Mouse (Mus musculus) spleen, postnatal 36 days (tissue): ENCODE measurements around the gene Ascc2.
A peak's percentile ranks its signal among the peaks of the same experiment; 100 is the strongest.
"Not testable (repeated sequence)": the region's sequence is repeated elsewhere in the genome, so short reads cannot be mapped to it uniquely, and the experiment has no call there.

Experiments
- DNase-seq, 2 experiments: peaks; one replicate each; pipeline ENCODE4 v3.0.0; 2022; ENCODE audit warnings: low spot score in 2 of 2, mixed read lengths in 1 of 2

Ascc2 gene

DNA sequence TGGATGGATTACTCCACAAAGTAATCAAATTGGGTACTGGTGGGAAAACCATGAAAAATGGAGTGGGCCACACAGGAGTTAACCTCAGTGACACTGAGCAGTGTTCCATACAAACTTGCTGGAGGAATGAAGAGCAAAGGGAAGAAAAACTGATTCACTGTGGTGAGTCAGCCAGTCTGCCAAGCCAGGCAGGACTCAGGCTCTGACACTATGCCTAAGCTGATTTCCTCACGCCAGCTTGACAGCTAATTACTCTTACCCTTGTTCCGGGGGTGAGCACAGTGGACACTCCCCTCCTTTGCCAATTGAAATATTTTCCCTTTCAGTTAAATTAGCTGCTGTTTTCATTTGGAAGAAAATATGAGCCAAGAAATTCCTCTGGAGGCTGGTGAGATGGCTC is 4.1 kb upstream of the Ascc2 start:
- DNase-seq = no peak

DNA sequence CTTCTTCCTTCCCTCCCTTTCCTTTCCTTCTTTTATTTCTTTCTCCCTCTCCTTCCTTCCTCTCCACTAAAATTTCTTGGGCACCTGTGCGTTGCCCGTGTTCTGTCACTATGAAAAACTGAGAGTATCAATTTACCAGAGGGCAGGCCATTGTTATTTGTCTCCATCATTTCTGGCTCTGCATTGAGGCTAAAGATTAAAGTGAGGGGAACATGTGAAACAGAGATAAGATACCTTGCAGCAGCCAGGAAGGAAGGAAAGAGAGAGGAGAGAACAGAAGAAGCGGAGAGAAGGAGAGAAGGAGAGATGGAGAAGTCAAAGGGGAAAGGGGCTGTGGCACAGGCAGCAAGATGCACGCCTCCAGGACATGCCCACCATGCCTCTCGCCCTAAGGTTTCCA is 3.2 kb upstream of the Ascc2 start:
- no peak for DNase-seq

DNA sequence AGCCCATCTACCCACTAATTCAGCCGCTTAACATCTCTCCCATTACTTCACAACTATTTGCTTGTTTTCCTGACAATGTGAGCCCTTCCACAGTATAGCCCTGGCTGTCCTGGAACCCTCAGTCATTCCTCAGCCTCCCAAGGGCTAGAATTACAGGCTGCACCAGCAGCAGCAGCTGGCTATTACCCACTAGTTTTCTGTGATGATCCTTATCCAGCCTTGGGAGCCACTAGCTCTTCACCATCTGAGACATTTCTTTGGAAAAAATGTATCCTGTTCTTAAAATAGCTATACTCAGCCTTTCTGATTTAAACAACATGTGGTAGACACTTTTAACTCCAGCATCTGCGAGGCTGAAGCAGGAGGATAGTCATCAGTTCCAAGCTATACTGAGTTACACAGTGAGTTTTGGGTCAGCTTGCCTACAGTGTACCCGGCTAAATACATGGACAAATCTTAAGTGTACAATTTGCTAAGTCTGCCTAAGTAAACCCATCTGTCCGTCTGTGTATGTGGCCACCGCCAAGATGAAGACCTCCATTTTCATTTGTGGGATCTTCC is 685 bp upstream of the Ascc2 start:
- DNase-seq = no peak

DNA sequence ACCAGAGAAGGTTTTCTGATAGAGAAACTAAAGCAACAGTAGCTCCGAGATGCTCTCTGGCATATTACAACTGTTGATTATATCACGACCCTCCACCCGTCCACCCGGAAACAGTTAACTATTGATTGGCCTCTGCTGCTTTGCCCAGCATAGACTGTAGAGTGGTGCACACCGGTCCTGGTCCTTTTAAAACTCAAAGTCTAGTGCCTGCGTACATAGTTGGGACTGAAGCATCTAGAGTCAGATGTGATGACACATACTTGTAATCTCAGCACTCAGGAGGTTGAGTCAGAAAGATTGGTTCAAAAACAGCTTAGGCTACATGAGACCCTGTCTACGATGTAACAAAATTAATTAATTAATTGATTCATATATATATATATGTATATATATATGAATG is 714 bp downstream of the Ascc2 start:
- DNase-seq = no peak

DNA sequence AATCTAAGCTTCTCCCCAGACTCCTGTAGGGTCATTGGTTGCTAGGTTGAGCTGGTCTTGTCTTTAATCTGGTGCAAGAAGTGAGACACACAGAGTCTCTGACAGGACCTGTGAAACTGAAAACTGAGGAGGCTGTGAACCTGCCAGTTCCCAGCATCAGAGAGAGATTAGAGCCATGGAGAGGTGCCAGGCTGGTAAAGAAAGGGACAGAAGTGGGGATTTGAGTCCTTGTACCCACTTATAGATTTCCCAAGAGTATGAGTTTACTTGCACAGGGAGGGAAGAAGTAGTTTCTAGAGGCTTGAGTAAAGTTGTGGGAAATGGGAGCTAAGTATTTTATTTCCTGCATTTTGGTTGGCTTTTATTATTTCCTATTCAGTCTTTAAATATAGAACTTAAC is 3.6 kb downstream of the Ascc2 start:
- no peak for DNase-seq

DNA sequence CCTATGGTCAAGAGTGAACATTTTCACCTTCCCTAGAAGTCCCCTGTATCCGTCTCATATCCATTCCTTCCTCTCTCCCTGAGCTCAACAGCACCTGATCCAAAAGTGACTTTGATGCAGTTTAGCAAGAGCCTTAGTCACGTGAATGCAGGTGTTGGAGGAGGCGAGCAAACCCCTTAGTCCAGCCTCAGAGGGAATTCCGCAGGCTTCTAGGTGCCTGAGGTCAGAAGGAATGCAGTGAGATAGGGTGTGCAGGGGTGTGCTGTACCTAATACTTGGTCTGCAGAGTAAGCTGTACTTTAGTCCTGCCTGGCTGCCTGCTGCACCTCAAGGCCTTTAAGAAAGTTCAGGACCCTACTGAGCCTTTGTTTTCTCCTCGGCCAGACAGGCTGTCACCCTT is 6.2 kb downstream of the Ascc2 start:
- no peak for DNase-seq

DNA sequence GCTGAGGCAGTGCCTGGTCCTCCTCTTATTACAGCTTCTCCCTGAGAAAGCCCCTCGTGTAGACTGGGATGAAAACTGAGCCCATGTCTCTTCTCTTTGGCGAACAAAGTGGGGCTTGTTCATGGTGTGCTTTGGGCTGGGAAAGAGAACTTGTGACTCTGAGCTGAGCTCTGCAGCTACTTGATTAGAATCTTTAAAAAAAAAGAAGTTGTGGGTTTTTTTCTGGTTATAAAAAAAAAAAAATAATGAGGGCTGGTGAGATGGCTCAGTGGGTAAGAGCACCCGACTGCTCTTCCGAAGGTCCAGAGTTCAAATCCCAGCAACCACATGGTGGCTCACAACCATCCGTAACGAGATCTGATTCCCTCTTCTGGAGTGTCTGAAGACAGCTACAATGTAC is 7.6 kb downstream of the Ascc2 start:
- DNase-seq = not testable (repeated sequence)

DNA sequence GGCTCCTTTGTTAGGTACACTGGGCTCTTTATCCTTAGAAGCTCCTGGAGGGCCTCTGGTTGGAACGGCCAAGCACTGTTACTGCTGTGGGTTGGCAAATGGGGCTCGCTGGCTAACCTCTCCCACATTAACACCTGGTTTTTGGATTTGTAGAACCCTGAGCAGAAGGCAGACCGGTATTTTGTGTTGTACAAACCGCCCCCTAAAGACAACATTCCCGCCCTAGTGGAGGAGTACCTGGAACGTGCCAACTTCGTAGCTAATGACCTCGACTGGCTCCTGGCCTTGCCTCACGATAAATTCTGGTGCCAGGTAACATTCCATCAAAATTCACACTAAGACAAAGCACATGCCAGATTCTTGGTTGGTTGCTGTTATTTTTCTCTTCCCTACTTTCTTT is 8.9 kb downstream of the Ascc2 start:
- DNase-seq = no peak

DNA sequence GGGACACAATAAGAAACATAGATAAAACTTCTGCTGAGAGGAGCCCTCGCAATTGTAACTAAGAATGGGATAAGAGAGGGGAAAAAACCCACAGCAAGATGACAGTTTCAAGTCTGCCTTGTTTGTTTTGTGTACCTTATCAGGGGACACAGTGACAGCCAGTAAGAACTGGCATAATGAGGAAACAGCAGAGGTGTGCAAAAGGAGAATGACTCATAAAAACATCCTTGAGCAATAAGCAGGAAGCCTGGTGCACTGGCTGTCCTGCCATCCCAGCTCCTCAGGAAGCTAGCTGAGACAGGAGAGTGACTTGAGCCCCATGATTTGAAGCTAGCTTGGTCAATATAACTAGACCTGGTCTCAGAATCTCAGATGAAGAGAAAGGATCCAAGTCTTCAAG is 22.3 kb downstream of the Ascc2 start:
- no peak for DNase-seq

DNA sequence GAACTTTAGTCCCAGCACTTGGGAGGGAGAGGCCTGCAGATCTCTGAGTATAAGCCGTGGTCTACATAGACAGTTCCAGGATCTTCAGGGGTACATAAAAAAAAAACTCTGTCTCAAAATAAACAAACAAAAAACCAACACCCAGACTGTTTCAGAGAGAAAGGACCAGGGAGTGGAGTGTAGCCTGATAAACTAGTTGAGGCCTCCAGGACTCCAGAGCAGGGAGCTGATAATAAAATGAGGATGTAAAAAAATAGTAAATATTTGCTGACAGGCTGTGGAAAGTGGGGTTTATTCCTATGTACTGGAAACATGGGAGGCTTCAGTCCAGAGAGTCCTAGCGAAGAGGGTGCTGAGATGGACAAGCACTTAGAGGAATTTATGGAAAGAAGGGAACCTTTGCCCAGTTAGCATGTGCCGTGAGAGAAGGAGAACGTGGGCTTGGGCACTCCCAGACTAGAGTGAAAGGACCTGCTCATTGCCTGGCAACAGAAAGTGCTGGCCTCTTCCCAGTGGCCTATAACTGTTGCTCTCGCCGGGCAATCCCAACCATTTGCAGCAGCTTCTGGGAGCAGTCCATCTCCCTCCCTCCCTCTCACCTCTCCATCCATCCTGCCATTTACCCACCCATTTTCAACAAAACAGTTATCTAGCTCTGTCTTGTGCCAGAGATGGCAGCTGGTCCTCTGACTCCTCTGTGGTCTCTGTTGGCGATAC is 22.9 kb downstream of the Ascc2 start:
- DNase-seq = no peak

DNA sequence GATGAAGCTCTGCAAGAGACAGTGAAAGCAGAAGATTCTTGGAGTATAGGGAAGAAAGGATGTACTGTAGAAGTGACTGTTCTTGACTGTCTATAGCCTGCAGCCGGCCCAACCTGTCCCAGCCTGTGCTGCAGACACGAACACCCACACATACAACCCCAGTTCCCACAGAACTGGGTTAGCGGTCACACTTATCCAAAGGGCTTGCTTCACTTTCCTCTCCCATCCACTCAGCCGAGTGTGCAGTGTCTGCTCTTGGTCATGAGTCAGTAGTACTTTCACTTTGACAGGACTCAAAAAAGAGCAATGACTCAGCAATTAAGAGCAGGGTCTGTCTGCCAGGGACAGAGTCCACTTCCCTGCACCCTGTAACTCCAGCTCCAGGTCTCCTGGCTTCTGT is 23.8 kb downstream of the Ascc2 start:
- DNase-seq = no peak

DNA sequence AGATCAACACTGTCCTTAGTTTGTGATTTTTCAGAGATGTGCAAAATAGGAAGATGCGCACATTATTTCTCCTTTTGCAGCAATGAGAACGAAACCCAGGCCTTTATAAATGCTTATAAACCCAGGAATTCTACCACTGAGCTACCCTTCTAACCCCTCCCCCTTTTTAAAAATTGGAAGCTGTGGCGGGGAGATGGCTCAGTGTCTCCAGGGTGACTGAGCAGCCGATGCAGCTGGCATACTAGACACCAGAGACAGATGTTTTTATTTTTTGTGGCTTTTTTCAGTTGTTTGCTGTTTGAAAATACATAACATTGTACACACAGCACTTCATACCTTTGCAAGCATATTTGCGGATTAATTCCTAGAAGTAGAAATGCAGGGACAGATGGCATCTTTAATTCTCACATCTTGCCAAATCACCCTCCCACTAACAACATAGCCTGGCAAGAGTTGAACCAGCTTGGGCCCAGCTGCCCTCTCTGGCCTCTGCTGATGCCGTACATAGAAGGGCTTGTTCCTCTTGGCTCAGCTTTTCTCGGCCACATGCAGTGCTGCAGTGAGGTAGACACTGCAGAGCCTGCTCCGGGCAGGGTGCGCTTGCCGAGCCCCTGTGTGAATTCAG is 24.4 kb downstream of the Ascc2 start:
- DNase-seq = no peak

DNA sequence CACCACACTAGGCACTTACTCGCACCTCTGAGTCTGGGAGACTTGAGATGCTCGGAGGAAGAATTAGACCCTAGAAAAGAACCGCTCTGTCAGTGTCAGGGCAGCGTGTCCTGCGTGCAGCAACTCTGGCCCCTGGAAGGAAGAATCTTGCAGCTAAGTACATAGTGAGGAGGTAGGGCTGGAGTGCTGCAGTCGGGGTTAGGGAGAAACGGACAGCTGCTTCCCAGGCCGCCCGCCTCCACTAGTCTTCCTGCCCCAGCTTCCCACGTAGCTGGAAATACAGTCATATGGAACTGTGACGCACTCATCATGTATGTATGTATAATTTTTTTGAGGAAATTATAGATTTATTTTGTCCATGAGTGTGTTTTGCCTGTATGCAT is 24.9 kb downstream of the Ascc2 start:
- DNase-seq = no peak

DNA sequence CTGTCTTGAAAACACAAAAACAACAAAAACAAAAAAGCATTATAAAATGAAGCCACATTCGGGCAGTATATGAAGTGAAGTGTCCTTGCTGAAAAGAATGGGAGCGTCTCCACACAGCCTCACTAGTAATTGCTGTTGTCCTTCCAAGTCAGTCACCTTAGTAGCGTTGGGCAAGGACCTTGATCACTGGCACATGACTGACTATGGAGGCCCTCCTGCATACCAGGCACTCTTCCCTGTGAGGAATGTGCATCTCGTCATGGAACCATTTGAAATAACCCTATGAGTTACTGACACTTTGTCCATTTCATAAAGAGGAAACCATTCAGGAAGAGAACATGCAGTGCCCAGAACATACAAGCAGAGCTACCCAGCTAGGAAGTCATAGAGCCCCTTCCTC is 34.2 kb downstream of the Ascc2 start:
- DNase-seq = no peak

DNA sequence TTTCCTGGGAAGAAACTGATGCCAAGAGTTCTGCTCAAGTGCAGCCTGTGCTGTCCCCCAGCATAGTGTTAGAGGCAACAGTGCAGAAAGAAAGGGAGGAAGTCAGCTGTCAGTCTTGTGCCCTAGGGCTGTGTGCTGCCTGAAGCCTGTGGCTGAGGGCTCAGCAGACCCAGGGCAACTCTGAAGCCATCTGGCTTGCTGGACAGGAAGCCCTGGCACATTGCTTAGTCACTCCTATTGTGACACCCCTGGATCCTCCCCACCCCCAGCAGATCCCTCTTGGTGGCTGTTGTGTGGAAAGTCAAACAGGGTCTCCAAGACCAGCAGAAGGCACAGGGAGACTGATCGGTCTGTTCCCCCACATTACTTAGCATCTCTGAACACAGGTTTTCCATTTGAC is 37.0 kb downstream of the Ascc2 start:
- no peak for DNase-seq

DNA sequence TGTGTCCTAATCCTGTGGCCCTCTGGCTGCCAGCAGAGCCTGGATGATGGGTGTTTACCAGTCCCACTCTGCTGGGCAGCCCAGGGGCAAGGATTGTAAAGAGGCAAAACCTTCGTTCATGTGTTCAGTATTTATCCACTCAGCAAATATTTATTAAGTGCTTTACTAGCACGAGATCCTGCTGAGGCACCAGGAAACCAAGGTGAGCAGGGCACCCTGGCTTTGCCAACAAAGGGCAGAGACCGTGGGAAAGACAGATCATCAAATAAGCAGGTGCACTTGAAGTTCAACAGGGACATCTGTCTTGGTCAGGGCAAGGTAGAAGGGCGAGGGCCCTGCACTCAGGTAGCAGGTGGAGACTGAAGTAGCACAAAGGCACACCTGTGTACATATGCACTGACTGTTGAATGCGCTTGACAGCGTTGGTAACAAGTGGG is 37.6 kb downstream of the Ascc2 start:
- no peak for DNase-seq

DNA sequence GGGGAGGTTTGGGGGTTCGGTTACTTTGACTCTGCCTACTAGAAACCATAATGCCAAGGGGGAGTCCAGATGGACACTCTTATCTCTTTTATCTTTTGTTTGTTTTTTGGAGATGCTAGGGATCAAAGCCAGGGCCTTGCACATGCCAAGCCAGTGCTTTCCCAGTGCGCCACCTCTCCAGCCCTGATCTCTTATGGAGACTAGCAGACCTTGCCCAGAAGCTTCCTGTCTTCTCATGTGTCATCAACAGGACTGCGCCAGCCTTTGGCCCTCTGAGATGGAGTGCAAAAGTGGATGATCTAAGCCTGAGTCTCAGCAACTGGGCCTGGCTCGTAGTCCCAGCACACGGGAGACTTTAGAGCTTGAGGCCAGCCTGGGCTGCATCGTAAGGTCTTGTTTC is 38.1 kb downstream of the Ascc2 start:
- no peak for DNase-seq

DNA sequence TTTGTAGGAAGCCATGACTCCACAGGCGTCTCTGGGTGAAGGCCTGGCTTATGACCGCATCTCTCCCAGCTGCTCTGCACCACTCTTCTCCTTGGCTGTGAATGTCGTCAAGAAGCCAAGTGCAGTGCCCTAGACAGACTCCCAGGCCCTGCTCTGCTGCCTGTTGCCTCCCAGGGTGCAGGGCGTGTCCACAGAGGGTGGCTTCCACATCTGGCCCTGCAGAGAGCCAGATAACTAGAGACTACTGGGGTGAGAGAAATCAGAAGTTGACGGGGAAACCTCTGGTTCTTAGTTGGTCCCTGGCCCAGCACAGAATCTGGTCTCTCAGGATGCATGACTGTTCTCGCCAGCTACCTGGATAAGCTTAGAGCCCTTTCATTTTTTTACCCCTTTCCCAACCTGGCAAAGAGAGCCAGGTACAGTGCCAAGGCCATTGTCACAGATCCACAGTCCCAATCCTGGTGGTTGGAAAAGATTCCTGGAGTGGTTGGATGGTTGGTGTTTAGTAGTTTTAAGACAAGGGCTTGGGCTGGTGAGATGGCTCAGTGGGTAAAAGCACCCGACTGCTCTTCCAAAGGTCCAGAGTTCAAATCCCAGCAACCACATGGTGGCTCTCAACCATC is 39.8 kb downstream of the Ascc2 start:
- peak; percentile 35 to 51 for DNase-seq

DNA sequence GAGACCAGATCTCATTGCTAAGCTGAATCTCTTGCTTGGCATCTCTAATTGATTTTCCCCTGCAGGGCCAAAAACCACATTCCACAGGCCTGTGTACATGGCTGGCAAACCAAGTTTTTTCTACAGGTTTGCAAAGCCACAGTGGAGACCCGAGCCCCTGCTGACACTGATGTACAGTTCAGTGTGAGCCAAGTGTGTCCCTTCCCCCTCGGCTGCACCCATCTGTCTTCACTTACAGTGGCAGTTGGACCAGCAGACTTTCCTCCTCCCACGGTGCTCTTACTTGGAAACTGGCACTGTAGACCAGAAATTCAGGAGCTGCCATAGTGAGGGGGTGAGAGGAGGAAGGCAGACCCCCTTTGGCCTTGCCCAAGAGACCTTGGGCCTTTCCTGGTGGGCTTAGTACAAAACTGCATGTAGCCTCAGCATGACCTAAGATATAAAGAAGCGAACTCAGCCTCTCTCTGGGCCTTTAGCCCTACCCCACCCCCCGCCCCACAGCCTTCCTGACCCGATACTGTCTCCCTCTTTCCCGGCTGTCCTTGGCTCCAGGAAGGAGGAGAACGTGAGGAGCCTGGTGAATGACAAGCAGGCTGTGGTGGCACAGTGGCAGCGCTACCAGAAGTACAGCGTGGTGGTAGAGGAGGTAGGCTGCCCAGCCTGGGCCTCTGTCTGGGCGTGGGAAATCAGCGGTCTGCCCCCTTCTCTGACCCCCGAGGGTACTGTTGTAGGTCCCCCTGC is 41.3 kb downstream of the Ascc2 start:
- no peak for DNase-seq

DNA sequence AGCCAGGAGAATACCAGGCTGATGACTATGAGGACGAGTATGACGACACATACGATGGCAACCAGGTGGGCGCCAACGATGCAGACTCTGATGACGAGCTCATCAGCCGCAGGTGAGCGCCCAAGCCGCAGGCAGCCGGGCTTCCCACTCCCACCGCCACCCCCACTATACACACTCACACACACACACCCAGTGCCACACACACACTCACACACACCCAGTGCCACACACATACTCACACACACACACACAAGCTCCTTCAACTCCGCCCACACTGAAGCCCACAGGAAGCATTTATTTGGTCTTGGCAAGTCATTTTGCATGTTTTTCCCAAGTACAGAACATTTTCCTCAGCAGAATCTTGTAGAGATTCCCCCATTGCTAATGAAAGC is 41.9 kb downstream of the Ascc2 start:
- no peak for DNase-seq

DNA sequence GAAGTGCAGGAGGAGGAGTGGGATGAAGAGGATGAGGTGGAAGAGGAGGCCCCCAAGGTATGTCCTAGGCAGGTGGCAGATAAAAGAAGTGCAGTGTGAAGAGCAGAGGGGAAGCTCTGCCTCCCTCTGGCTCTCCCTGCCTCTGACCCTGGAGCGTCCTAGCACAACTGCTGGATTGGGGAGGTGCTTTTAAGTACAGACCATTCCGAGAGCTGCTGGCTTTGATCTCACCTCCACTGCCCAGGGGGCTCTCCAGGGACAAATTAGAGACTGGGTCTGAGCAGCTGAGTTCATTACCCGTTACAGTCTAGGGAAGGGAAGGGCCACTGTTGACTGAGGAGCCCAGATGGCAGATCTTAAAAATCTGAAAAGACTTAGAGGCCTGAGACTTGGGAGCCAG is 42.6 kb downstream of the Ascc2 start:
- no peak for DNase-seq

DNA sequence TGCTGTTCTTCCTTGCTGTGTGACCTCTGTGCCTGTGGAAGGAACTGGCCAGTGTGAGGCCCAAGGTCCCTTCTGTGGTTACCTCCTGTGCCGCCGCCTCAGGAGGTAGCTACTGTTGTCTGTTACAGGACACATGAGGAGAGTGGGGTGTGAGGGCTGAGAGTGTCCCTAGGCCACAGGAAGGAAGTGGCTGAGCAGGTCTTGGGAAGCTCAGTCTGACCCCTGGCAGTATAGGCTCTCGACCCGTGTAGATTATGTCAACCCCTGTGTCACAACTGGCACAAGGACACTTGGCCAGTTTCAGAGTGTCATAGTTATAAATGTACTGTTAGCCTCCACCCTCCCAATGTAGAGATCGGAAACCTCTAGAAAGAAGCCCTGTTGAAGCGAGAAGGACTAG is 46.0 kb downstream of the Ascc2 start:
- no peak for DNase-seq
